Mouse (Mus musculus) small intestine, adult 2 months (tissue): ENCODE data around the gene Hdac9. TPM values are rescaled to one million over a fixed set of nuclear protein-coding genes. Genes with fewer than 3 reads are reported as not detected.
"Not testable (repeated sequence)": the region's sequence is repeated elsewhere in the genome, so short reads cannot be mapped to it uniquely, and the experiment has no call there.

ENCODE experiments used
- H3K27ac ChIP-seq: fragments of 200-500 bp; 2 replicates; pipeline ENCODE4 v1.5.1; 2012; ENCODE audit warnings: low read depth, low read length, control low read depth, inconsistent platforms; ENCODE audit not compliant: insufficient read depth
- H3K27me3 ChIP-seq: fragments of 200-500 bp; 2 replicates; pipeline ENCODE4 v1.6.1; 2012; ENCODE audit warnings: mild to moderate bottlenecking, moderate library complexity, low read length, inconsistent platforms; ENCODE audit not compliant: control insufficient read depth, insufficient read depth
- H3K36me3 ChIP-seq: fragments of 200-500 bp; 2 replicates; pipeline ENCODE4 v1.6.1; 2012; ENCODE audit warnings: mild to moderate bottlenecking, low read length, control low read depth, inconsistent platforms; ENCODE audit not compliant: control insufficient read depth, insufficient read depth
- H3K4me1 ChIP-seq: fragments of 200-500 bp; 2 replicates; pipeline ENCODE4 v1.6.1; 2012; ENCODE audit warnings: low read length, inconsistent platforms, mixed read lengths; ENCODE audit not compliant: control insufficient read depth, insufficient read depth, insufficient read length
- H3K4me3 ChIP-seq: fragments of 200-500 bp; 2 replicates; pipeline ENCODE4 v1.5.1; 2012; ENCODE audit warnings: low read depth, mild to moderate bottlenecking, control low read depth, inconsistent platforms, low read length, moderate library complexity
- CTCF ChIP-seq: fragments of 200-500 bp; IDR thresholded peaks from 2 replicates; pipeline ENCODE4 v1.5.1; 2012; ENCODE audit warnings: low read depth, mild to moderate bottlenecking, control low read depth, inconsistent platforms, low read length, moderate library complexity, mixed read lengths; ENCODE audit not compliant: insufficient replicate concordance, insufficient read length; ENCODE audit errors: extremely low read depth
- POLR2A ChIP-seq: fragments of 200-500 bp; IDR thresholded peaks from 2 replicates; pipeline ENCODE4 v1.6.1; 2012; ENCODE audit warnings: low read depth, mild to moderate bottlenecking, control low read depth, inconsistent platforms, low read length, moderate library complexity
- WGBS: fragments of 180-500 bp; shearing (Covaris S2); methylation state at CpG from one replicate; pipeline ENCODE4 v1.1.7; 2018; 5-methylcytosine and 5-hydroxymethylcytosine counted together
- polyA plus RNA-seq: library from polyadenylated mRNA; depleted of rRNA; stranded (reverse); fragments of >200 nt; gene quantifications from 2 replicates; pipeline ENCODE4 v1.2.3, GENCODE M21; 2012; rRNA removed

Gene Hdac9
- polyA plus RNA-seq, 1 experiment = 0.84 TPM

- Histone ChIP-seq H3K36me3 (no peaks in the 10 kb centered on the region), H3K4me3 (no peak overlapping the region), H3K4me1 (no peaks in the 10 kb centered on the region), H3K27ac (no peak overlapping the region), H3K27me3 (no peaks in the 10 kb centered on the region)
- 54% methylated on average over 3 of the region's 3 CpGs for WGBS
- TF ChIP-seq POLR2A = no peak
- no peak for TF ChIP-seq CTCF
Measured at GRCm38 (mm10) chr12:34052036-34052435, 864.9 kb downstream of the Hdac9 start.

GRCm38 (mm10) chr12:34051112-34051511, 865.8 kb downstream of the Hdac9 start:
- WGBS = 57% methylated on average over 7 of the region's 7 CpGs
- Histone ChIP-seq H3K4me1 (no peaks in the 10 kb centered on the region), H3K27me3 (no peaks in the 10 kb centered on the region), H3K27ac (no peak overlapping the region), H3K4me3 (no peak overlapping the region), H3K36me3 (no peaks in the 10 kb centered on the region)
- TF ChIP-seq CTCF (no peak), POLR2A (no peak)

DNA sequence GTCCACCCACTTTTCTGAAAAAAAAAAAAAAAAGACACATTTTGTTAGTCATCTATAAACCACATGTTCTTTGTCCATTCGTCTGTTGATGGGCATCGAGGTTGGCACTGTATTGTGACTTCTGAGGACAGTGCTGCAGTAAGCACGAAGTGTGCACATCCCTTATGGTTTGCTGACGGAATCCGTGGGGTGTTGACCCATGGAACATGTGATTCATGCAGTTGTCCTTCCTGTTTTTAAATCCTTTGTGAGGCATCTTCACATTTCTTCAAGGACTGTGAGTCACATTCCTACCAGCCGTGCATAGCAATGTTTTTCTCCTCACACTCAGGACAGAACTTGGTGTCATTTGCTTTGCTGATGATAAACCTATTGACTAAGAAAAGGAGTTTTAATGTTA, 875.9 kb downstream of the Hdac9 start:
- WGBS = 81% methylated on average over 6 of the region's 6 CpGs
- Histone ChIP-seq H3K36me3 (no peaks in the 10 kb centered on the region), H3K27ac (no peak overlapping the region), H3K4me1 (no peaks in the 10 kb centered on the region), H3K27me3 (no peaks in the 10 kb centered on the region), H3K4me3 (no peak overlapping the region)
- TF ChIP-seq CTCF = no peak
- no peak for TF ChIP-seq POLR2A

- TF ChIP-seq CTCF = no peak
- TF ChIP-seq POLR2A = no peak
- WGBS = 77% methylated on average over 7 of the region's 7 CpGs
- no peak overlapping the region for H3K27ac ChIP-seq
Measured at GRCm38 (mm10) chr12:34040061-34040460, 876.8 kb downstream of the Hdac9 start.

DNA sequence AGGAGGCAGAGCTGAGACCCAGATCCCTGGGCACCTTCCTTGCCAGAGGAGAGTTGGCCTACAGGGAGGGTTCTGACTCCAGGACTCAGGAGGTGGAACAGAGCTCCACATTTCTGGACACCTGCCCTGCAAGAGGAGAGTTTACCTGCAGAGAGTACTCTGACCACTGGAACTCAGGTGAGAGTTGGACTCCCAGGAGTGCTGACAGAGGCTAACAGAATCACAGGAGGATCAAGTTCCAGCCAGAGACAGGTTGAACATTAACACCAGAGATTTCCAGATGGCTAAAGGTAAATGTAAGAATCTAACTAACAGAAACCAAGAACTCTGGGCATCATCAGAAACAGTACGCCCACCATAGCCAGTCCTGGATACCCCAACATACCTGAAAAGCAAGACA, 907.1 kb downstream of the Hdac9 start:
- H3K27ac ChIP-seq, H3K27me3 ChIP-seq, H3K36me3 ChIP-seq, H3K4me1 ChIP-seq, H3K4me3 ChIP-seq: not testable (repeated sequence)
- 85% methylated on average over 1 of the region's 1 CpGs for WGBS

More at GRCm38 (mm10) chr12:34040061-34040460, 876.8 kb downstream of the Hdac9 start:
- H3K27me3 ChIP-seq = no peaks in the 10 kb centered on the region
- no peak overlapping the region for H3K4me3 ChIP-seq
- no peaks in the 10 kb centered on the region for H3K36me3 ChIP-seq
- H3K4me1 ChIP-seq = no peaks in the 10 kb centered on the region

Other genes starting within 250 kb of the Hdac9 start
- gene Prps1l1, start 67.7 kb upstream of the Hdac9 start, polyA plus RNA-seq = not detected in 2 replicates
- 0.90 and 3.0 TPM in 2 replicates for gene Snx13, start 130.1 kb upstream of the Hdac9 start, polyA plus RNA-seq